Mouse (Mus musculus) forebrain, embryonic 14.5 days (tissue): Measurements from ENCODE around the gene Tub. TPM values are rescaled to one million over a fixed set of nuclear protein-coding genes. Genes with fewer than 3 reads are reported as not detected.
A peak's percentile ranks its signal among the peaks of the same experiment; 100 is the strongest.

Experiments
- ATAC-seq: fragments of 200-750 bp; cut with Nextera tagmentation; 2 replicates; pipeline ENCODE4 v1.8.0; 2017; ENCODE audit warnings: mild to moderate bottlenecking, moderate library complexity
- DNase-seq: peaks from one replicate; pipeline ENCODE4 v3.0.0-alpha.2; 2015; ENCODE audit warnings: low spot score
- H3K27ac ChIP-seq: fragments of 300-500 bp; sonication (generic); 2 replicates; pipeline ENCODE4 v1.5.1; 2014; ENCODE audit warnings: low read depth, mild to moderate bottlenecking, control low read depth, low read length, moderate library complexity
- H3K27me3 ChIP-seq: fragments of 300-500 bp; sonication (generic); replicated peaks from 2 replicates; pipeline ENCODE4 v1.6.1; 2014; ENCODE audit warnings: low read length, control low read depth, mixed read lengths; ENCODE audit not compliant: control insufficient read depth, insufficient read depth
- H3K36me3 ChIP-seq: fragments of 300-500 bp; sonication (generic); 2 replicates; pipeline ENCODE4 v1.6.1; 2014; ENCODE audit warnings: low read length, control low read depth; ENCODE audit not compliant: control insufficient read depth, insufficient read depth
- H3K4me1 ChIP-seq: fragments of 300-500 bp; sonication (generic); 2 replicates; pipeline ENCODE4 v1.6.1; 2014; ENCODE audit warnings: antibody characterized with exemption, low read length, control low read depth; ENCODE audit not compliant: control insufficient read depth, insufficient read depth
- H3K4me2 ChIP-seq: fragments of 300-500 bp; sonication (generic); 2 replicates; pipeline ENCODE4 v1.6.1; 2014; ENCODE audit warnings: mild to moderate bottlenecking, control low read depth, low read length
- H3K4me3 ChIP-seq: fragments of 300-500 bp; sonication (generic); 2 replicates; pipeline ENCODE4 v1.5.1; 2014; ENCODE audit warnings: low read depth, low read length, control low read depth
- H3K9ac ChIP-seq: fragments of 300-500 bp; sonication (generic); 2 replicates; pipeline ENCODE4 v1.6.1; 2014; ENCODE audit warnings: mild to moderate bottlenecking, low read length, control low read depth, moderate library complexity
- H3K9me3 ChIP-seq: fragments of 300-500 bp; sonication (generic); replicated peaks from 2 replicates; pipeline ENCODE4 v1.6.1; 2016; ENCODE audit warnings: low read length, control low read depth, mixed read lengths; ENCODE audit not compliant: control insufficient read depth
- WGBS: fragments of 180-500 bp; shearing (Covaris S2); extraction: QIAGEN DNeasy Blood & Tissue Kit; methylation state at CpG from one replicate; pipeline ENCODE4 v1.1.7; 2014; 5-methylcytosine and 5-hydroxymethylcytosine counted together
- polyA plus RNA-seq: library from polyadenylated mRNA; unstranded; fragments of >200 nt; fragmentation: Nextera tagmentation; extraction: Ambion mirVana; gene quantifications from 2 replicates; pipeline ENCODE4 v1.2.1, GENCODE M21; 2014

Gene Tub
- polyA plus RNA-seq, 1 experiment from 2014 or later: 28.6 TPM

DNA sequence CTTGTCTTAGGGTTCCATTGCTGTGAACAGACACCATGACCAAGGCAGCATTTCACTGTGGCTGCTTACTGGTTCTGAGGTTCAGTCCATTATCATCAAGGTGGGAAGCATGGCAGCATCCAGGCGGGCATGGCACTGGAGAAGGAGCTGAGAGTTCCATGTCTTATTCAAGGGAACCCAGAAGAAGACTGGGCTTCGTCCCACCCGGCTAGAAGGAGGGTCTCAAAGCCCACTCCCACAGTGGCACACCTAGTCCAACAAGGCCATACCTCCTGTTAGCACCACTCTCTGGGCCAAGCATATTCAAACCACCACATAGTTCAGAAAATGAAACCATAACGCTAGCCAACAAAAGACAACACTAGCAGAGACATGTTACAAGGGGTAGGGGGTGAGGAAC is 13.5 kb upstream of the Tub start:
- Histone ChIP-seq H3K4me1 (peaks cover 10% of the 10 kb centered on the region), H3K36me3 (peaks cover 51% of the 10 kb centered on the region), H3K27ac (no peak overlapping the region), H3K4me3 (no peak overlapping the region), H3K27me3 (no peaks in the 10 kb centered on the region), H3K4me2 (no peak overlapping the region), H3K9me3 (no peaks in the 10 kb centered on the region), H3K9ac (no peak overlapping the region)
- no peak for DNase-seq
- ATAC-seq: no peak
- 96% methylated on average over 4 of the region's 4 CpGs for WGBS

DNA sequence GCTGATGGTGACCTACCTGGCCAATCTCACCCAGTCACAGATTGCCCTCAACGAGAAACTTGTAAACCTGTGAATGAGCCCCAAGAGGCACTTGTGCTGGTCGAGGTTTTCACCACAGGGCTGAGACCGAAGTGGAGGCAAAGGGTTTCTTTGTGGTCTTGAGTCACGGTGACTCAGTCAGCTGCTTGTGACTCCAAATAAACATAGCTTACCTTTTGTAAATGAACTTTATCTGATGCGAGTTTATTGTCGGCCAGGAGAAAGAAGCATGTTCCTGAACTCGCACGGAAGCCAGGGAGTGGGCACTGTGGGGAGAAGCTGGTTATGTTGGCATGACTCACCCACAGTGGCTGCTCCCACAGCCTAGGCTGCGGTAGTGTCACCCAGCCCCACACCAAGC is 8.7 kb upstream of the Tub start:
- Histone ChIP-seq H3K27me3 (no peaks in the 10 kb centered on the region), H3K27ac (no peak overlapping the region), H3K4me1 (no peaks in the 10 kb centered on the region), H3K36me3 (peaks cover 81% of the 10 kb centered on the region), H3K9me3 (no peaks in the 10 kb centered on the region), H3K4me3 (no peak overlapping the region), H3K9ac (no peak overlapping the region), H3K4me2 (no peak overlapping the region)
- WGBS: 95% methylated on average over 9 of the region's 9 CpGs
- ATAC-seq: no peak
- DNase-seq: no peak

DNA sequence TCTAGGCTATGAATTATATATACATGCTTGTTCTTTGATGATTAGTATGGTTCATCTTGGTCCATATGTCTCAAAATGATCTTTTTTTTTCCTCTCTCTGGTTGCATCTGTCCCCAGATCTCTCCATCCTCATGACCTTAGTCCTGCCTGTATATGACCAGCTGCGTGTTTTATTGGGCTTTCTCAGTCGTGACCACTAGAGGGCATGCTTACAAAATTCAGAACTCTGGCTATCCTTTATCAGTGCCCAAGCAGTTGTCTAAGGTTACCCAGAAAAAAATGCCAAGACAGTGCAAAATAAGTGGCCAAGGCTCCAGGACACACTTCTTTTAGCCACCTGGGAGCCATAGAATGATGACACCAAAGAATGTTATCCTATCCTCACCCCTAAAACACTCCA is 6.1 kb upstream of the Tub start:
- H3K4me2 ChIP-seq: no peak overlapping the region
- no peaks in the 10 kb centered on the region for H3K9me3 ChIP-seq
- no peak overlapping the region for H3K27ac ChIP-seq
- H3K4me3 ChIP-seq: no peak overlapping the region
- no peaks in the 10 kb centered on the region for H3K4me1 ChIP-seq
- H3K36me3 ChIP-seq: peaks cover 59% of the 10 kb centered on the region
- ATAC-seq (peak; percentile 76), DNase-seq (peak; percentile 71)
- WGBS: 5% methylated on average over 2 of the region's 2 CpGs
- 0 out of 2 replicates have a peak, but pooled peaks cover under 1% of the 10 kb centered on the region for H3K27me3 ChIP-seq
- H3K9ac ChIP-seq: no peak overlapping the region

GRCm38 (mm10) chr7:108948611-108949010 is 1.5 kb upstream of the Tub start:
- Histone ChIP-seq H3K4me3 (no peak overlapping the region), H3K27me3 (peaks cover 32% of the 10 kb centered on the region), H3K4me1 (no peaks in the 10 kb centered on the region), H3K9ac (no peak overlapping the region), H3K27ac (no peak overlapping the region), H3K9me3 (no peaks in the 10 kb centered on the region), H3K4me2 (no peak overlapping the region), H3K36me3 (peaks cover 15% of the 10 kb centered on the region)
- ATAC-seq: no peak
- no peak for DNase-seq

DNA sequence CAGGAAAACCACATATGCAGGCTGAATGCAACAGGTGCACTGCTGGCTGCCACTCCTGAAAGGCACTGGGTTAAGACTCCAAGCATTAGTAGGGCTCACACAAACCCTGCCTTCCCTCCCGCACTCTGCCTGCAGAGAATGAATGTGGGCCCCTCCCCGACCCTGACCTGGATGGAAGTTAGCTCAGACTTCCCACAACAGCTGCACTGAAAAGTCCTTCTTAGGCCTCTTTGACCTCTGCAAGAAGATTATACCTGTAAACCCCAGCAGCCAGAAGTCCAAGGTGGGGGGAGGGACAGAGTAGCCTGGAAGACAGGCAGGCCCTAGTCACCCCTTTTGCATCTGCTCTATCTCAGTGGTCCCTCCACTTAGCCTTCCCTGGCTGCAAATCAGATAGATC is 837 bp upstream of the Tub start:
- 29% methylated on average over 2 of the region's 2 CpGs for WGBS
- Histone ChIP-seq H3K9me3 (no peaks in the 10 kb centered on the region), H3K9ac (no peak overlapping the region), H3K27me3 (peaks cover 32% of the 10 kb centered on the region), H3K4me3 (no peak overlapping the region), H3K4me1 (no peaks in the 10 kb centered on the region), H3K36me3 (peaks cover 13% of the 10 kb centered on the region), H3K4me2 (no peak overlapping the region), H3K27ac (no peak overlapping the region)
- ATAC-seq: no peak
- DNase-seq: no peak

DNA sequence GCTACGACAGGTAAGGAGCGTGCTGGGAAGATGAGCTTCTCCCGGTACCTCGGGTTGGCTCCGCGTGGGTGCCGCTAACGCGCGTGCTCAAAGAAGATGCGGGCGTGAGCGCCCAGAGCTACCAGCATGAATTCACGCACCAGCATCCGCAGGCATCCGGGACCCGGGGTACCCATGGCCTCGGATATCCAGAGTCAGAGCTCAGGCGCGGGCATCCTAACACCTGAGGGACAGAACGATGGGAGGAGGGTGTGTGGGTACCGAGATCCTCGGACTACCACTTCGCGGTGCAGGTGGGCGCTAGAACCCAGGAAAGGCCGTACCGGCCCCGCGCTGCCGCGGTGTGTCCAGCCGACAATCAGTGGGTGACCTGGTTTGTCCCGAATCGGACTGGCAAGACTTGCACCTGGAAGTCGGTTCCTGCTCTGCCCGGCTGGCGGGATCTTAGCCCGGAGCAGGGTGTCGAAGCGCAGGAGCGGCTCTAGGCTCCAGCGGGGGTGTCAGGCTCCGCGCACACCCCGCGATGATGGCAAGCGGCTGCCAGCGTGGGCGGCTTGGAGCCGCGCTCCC is 709 bp downstream of the Tub start:
- under 1% methylated on average over 52 of the region's 52 CpGs for WGBS

DNA sequence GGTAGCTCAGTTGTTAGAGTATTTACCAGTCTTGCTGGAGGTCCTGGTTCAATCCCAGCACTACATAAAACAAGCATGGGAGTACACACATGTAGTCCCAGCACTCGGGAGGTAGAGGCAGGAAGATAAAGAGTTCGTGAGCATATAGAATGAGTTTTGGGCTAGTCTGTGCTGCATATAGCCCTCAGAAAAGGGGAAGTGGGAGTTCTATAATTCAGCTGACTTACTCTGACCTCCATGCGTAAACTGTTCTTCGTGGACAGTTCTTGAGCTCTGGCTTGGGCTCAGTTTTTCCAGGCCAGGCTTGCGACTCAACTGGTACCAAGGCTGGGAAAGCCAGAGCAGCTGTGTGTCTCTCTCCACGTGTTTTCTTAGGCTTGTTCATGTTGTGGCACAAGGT is 2.7 kb downstream of the Tub start:
- ATAC-seq (no peak), DNase-seq (no peak)
- H3K9me3 ChIP-seq: no peaks in the 10 kb centered on the region
- peaks cover 32% of the 10 kb centered on the region for H3K27me3 ChIP-seq
- H3K36me3 ChIP-seq: no peaks in the 10 kb centered on the region
- H3K4me3 ChIP-seq: no peak overlapping the region
- no peak overlapping the region for H3K4me2 ChIP-seq
- no peaks in the 10 kb centered on the region for H3K4me1 ChIP-seq
- WGBS: 82% methylated on average over 6 of the region's 6 CpGs
- H3K9ac ChIP-seq: no peak overlapping the region
- no peak overlapping the region for H3K27ac ChIP-seq

More for the DNA sequence above, 709 bp downstream of the Tub start:
- H3K4me2 ChIP-seq: peak overlapping the region; percentile 96
- H3K9ac ChIP-seq: peak overlapping the region; percentile 70
- H3K9me3 ChIP-seq: no peaks in the 10 kb centered on the region
- H3K36me3 ChIP-seq: peaks cover 6% of the 10 kb centered on the region; the same call in 1 of the 2 replicates
- ATAC-seq (peak; percentile 36; the same call in 1 of the 2 replicates), DNase-seq (peak; percentile 60)
- peak overlapping the region; percentile 62 for H3K4me3 ChIP-seq
- peak overlapping the region; percentile 44; the same call in 1 of the 2 replicates for H3K27ac ChIP-seq
- H3K4me1 ChIP-seq: no peaks in the 10 kb centered on the region
- H3K27me3 ChIP-seq: peaks cover 32% of the 10 kb centered on the region

GRCm38 (mm10) chr7:108954185-108954584 is 4.0 kb downstream of the Tub start:
- ATAC-seq (no peak), DNase-seq (peak; percentile 30)
- H3K27me3 ChIP-seq: peaks cover 29% of the 10 kb centered on the region
- no peak overlapping the region for H3K9ac ChIP-seq
- no peaks in the 10 kb centered on the region for H3K4me1 ChIP-seq
- no peaks in the 10 kb centered on the region for H3K9me3 ChIP-seq
- no peaks in the 10 kb centered on the region for H3K36me3 ChIP-seq
- no peak overlapping the region for H3K27ac ChIP-seq
- H3K4me2 ChIP-seq: no peak overlapping the region
- 63% methylated on average over 4 of the region's 4 CpGs for WGBS
- no peak overlapping the region for H3K4me3 ChIP-seq

GRCm38 (mm10) chr7:108957734-108958133 is 7.6 kb downstream of the Tub start:
- Histone ChIP-seq H3K4me2 (no peak overlapping the region), H3K36me3 (no peaks in the 10 kb centered on the region), H3K9ac (no peak overlapping the region), H3K4me1 (no peaks in the 10 kb centered on the region), H3K27me3 (no peaks in the 10 kb centered on the region; the same call in 1 of the 2 replicates), H3K27ac (no peak overlapping the region), H3K9me3 (no peaks in the 10 kb centered on the region), H3K4me3 (no peak overlapping the region)
- WGBS: 82% methylated on average over 2 of the region's 2 CpGs
- DNase-seq (no peak), ATAC-seq (no peak)
